Mouse (Mus musculus) limb, embryonic 14.5 days (tissue): Measurements from ENCODE around the gene Krtap22-2. TPM values are rescaled to one million over a fixed set of nuclear protein-coding genes. Genes with fewer than 3 reads are reported as not detected.
"Not testable (repeated sequence)": the region's sequence is repeated elsewhere in the genome, so short reads cannot be mapped to it uniquely, and the experiment has no call there.

Experiments
- ATAC-seq: fragments of 200-750 bp; cut with Nextera tagmentation; 2 replicates; pipeline ENCODE4 v1.8.0; 2017; ENCODE audit warnings: low read depth, moderate number of reproducible peaks, moderate TSS enrichment; ENCODE audit not compliant: low FRiP score
- DNase-seq: peaks from one replicate; pipeline ENCODE4 v3.0.0-alpha.2; 2015; ENCODE audit warnings: low spot score
- H3K27ac ChIP-seq: fragments of 300-500 bp; sonication (generic); replicated peaks from 2 replicates; pipeline ENCODE4 v1.5.1; 2014; ENCODE audit warnings: low read depth, mild to moderate bottlenecking, low read length, moderate library complexity, mixed read lengths
- H3K27me3 ChIP-seq: fragments of 300-500 bp; sonication (generic); 2 replicates; pipeline ENCODE4 v1.6.1; 2014; ENCODE audit warnings: low read length, mixed read lengths; ENCODE audit not compliant: control insufficient read depth, insufficient read depth
- H3K36me3 ChIP-seq: fragments of 300-500 bp; sonication (generic); 2 replicates; pipeline ENCODE4 v1.6.1; 2014; ENCODE audit warnings: mild to moderate bottlenecking, low read length, moderate library complexity, mixed read lengths; ENCODE audit not compliant: control insufficient read depth, insufficient read depth
- H3K4me1 ChIP-seq: fragments of 300-500 bp; sonication (generic); 2 replicates; pipeline ENCODE4 v1.6.1; 2014; ENCODE audit warnings: antibody characterized with exemption, low read length, mixed read lengths; ENCODE audit not compliant: control insufficient read depth, insufficient read depth
- H3K4me2 ChIP-seq: fragments of 300-500 bp; sonication (generic); replicated peaks from 2 replicates; pipeline ENCODE4 v1.6.1; 2014; ENCODE audit warnings: low read depth, mild to moderate bottlenecking, low read length, moderate library complexity; ENCODE audit not compliant: severe bottlenecking
- H3K4me3 ChIP-seq: fragments of 300-500 bp; sonication (generic); replicated peaks from 2 replicates; pipeline ENCODE4 v1.5.1; 2014; ENCODE audit warnings: low read length
- H3K9ac ChIP-seq: fragments of 300-500 bp; sonication (generic); 2 replicates; pipeline ENCODE4 v1.6.1; 2014; ENCODE audit warnings: mild to moderate bottlenecking, low read depth, low read length, moderate library complexity; ENCODE audit not compliant: severe bottlenecking
- H3K9me3 ChIP-seq: fragments of 300-500 bp; sonication (generic); 2 replicates; pipeline ENCODE4 v1.6.1; 2016; ENCODE audit warnings: low read length; ENCODE audit not compliant: control insufficient read depth
- POLR2A ChIP-seq: fragments of 200-500 bp; IDR thresholded peaks from 2 replicates; pipeline ENCODE4 v1.8.0; 2012; ENCODE audit warnings: inconsistent platforms, mild to moderate bottlenecking, moderate library complexity, borderline replicate concordance; ENCODE audit not compliant: insufficient read depth, insufficient read length; ENCODE audit errors: extremely low read depth
- WGBS: fragments of 180-500 bp; shearing (Covaris S2); extraction: QIAGEN DNeasy Blood & Tissue Kit; methylation state at CpG from one replicate; pipeline ENCODE4 v1.1.7; 2014; 5-methylcytosine and 5-hydroxymethylcytosine counted together
- polyA plus RNA-seq, 2 experiments: library from polyadenylated mRNA; depleted of rRNA in 1 of 2; stranded (reverse) in 1 of 2; unstranded in 1 of 2; fragments of >200 nt; fragmentation: Nextera tagmentation in 1 of 2; extraction: Ambion mirVana in 1 of 2; gene quantifications; 2 replicates each; pipeline versions ENCODE4 v1.2.1 to v1.2.3; 2012 to 2014

Krtap22-2 gene
- not detected in 2 replicates for polyA plus RNA-seq (2012; rRNA removed)
- not detected in 2 replicates for polyA plus RNA-seq (2014; fragmentation: Nextera tagmentation; extraction: Ambion mirVana)

GRCm38 (mm10) chr16:89010659-89011058 lies at the start of gene Krtap22-2:
TSS of gene Krtap22-2 (minus strand) at chr16:89010759.
- H3K4me2 ChIP-seq = no peak within 1 kb of the TSS
- ATAC-seq = no peak
- no peak for DNase-seq
- H3K4me3 ChIP-seq = no peak within 1 kb of the TSS
- no peaks in the 10 kb centered on the region for H3K27me3 ChIP-seq
- no peaks in the 10 kb centered on the region for H3K4me1 ChIP-seq
- H3K27ac ChIP-seq = no peak within 1 kb of the TSS
- no peak for TF ChIP-seq POLR2A
- no peaks in the 10 kb centered on the region for H3K36me3 ChIP-seq
- H3K9ac ChIP-seq = no peak within 1 kb of the TSS
- 78% methylated on average over 5 of the region's 5 CpGs for WGBS
- H3K9me3 ChIP-seq = no peaks in the 10 kb centered on the region

- no peak for ATAC-seq
- Histone ChIP-seq H3K27ac (no peak within 1 kb of the TSS), H3K9me3 (no peaks in the 10 kb centered on the region), H3K9ac (no peak within 1 kb of the TSS), H3K4me2 (no peak within 1 kb of the TSS), H3K4me3 (no peak within 1 kb of the TSS), H3K4me1 (no peaks in the 10 kb centered on the region), H3K36me3 (no peaks in the 10 kb centered on the region), H3K27me3 (no peaks in the 10 kb centered on the region)
- DNase-seq = no peak
- TF ChIP-seq POLR2A = no peak
- 80% methylated on average over 3 of the region's 3 CpGs for WGBS
Measured at GRCm38 (mm10) chr16:89047783-89048182, 37.2 kb upstream of the Krtap22-2 start, which contains the start of gene Krtap6-5. TSS of gene Krtap6-5 (minus strand) at chr16:89047883.

- H3K4me2 ChIP-seq, H3K9me3 ChIP-seq, H3K36me3 ChIP-seq, H3K27me3 ChIP-seq, H3K9ac ChIP-seq, H3K4me3 ChIP-seq, H3K4me1 ChIP-seq, H3K27ac ChIP-seq, DNase-seq, ATAC-seq: not testable (repeated sequence)
- 87% methylated on average over 2 of the region's 4 CpGs for WGBS
Measured at GRCm38 (mm10) chr16:89041372-89041771, 30.8 kb upstream of the Krtap22-2 start, which contains the start of gene Gm10228. TSS of gene Gm10228 (minus strand) at chr16:89041472.

DNA sequence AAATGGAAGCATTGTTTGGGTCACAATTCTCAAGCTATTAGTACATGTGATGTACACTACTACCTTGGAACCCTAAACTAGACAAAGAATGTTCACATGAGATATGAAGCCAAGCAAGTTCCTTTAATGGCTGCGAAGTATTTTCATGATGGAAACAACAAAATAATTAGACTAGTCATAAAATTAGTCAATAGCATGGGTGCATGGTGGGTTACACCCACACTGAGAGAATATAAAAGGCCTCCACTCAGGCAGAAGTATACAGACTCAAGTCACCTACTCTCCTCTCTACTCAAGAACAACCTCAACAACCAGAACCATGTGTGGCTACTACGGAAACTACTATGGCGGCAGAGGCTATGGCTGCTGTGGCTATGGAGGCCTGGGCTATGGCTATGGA lies 20.8 kb upstream of the Krtap22-2 start, which contains the start of gene Krtap6-1:
TSS of gene Krtap6-1 (plus strand) at position 301 of the 400 bp plus-strand sequence.
- not testable (repeated sequence) for H3K36me3 ChIP-seq, H3K27ac ChIP-seq, H3K4me1 ChIP-seq, ATAC-seq, H3K27me3 ChIP-seq, H3K9ac ChIP-seq, H3K4me3 ChIP-seq, H3K9me3 ChIP-seq, H3K4me2 ChIP-seq, DNase-seq
- WGBS = 91% methylated on average over 3 of the region's 3 CpGs

DNA sequence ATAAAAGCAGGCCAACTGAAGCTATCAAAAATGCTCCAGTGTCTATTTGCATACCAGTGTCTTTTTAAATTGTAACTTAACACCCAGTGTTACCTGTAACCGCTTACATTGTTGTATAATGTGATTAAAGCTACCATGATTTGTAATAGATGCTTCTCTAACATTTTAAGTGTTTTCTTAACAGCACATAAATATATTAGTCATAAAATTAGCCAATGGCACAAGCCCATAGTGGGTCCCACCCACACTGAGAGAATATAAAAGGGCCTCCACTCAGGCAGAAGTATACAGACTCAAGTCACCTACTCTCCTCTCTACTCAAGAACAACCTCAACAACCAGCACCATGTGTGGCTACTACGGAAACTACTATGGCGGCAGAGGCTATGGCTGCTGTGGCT lies 4.4 kb upstream of the Krtap22-2 start, which contains the start of gene Gm10229:
TSS of gene Gm10229 (plus strand) at position 301 of the 400 bp plus-strand sequence.
- H3K4me2 ChIP-seq, H3K27ac ChIP-seq, H3K27me3 ChIP-seq, H3K9ac ChIP-seq, H3K36me3 ChIP-seq, DNase-seq, ATAC-seq, H3K9me3 ChIP-seq, H3K4me1 ChIP-seq, H3K4me3 ChIP-seq: not testable (repeated sequence)
- WGBS = 78% methylated on average over 1 of the region's 3 CpGs

DNA sequence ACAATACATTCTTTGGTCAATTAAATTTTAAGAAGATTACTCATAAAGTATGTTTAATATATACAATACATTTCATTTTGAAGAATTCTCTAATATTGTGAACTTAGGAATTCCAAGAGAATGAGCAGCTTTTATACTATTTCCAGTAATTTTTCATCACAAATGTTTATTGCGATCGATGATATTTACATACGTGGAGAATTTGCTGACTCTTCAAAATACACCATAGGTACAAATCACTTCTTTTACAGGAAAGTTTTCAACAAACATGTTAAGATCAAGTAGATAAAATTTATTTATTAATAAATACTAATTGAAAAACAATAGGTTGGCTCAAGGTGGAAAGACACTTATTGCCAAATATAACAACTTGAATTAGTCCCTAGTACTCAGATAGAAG lies 3.4 kb upstream of the Krtap22-2 start:
- no peaks in the 10 kb centered on the region for H3K9me3 ChIP-seq
- no peak overlapping the region for H3K9ac ChIP-seq
- no peak overlapping the region for H3K27ac ChIP-seq
- H3K27me3 ChIP-seq = no peaks in the 10 kb centered on the region
- H3K36me3 ChIP-seq = no peaks in the 10 kb centered on the region
- H3K4me3 ChIP-seq = no peak overlapping the region
- H3K4me2 ChIP-seq = no peak overlapping the region
- 95% methylated on average over 3 of the region's 3 CpGs for WGBS
- no peaks in the 10 kb centered on the region for H3K4me1 ChIP-seq
- ATAC-seq = no peak
- DNase-seq = no peak
- TF ChIP-seq POLR2A = no peak
